Mouse (Mus musculus) spleen, postnatal 36 days (tissue): ENCODE measurements around the gene Tfdp1.

ENCODE experiments used
- DNase-seq, 2 experiments: peaks; one replicate each; pipeline ENCODE4 v3.0.0; 2022; ENCODE audit warnings: low spot score in 2 of 2, mixed read lengths in 1 of 2

Gene Tfdp1

GRCm38 (mm10) chr8:13420970-13421369, 82.4 kb downstream of the Tfdp1 start:
- DNase-seq, result no peak

- no peak for DNase-seq
Observed at GRCm38 (mm10) chr8:13427351-13427750, 88.8 kb downstream of the Tfdp1 start.
